Mouse (Mus musculus) testis, postnatal 14 days (tissue): Measurements from ENCODE around the gene Arsg.
"Not testable (repeated sequence)": the region's sequence is repeated elsewhere in the genome, so short reads cannot be mapped to it uniquely, and the experiment has no call there.

Experiments
- DNase-seq: peaks from one replicate; pipeline ENCODE4 v3.0.0; 2021; ENCODE audit warnings: low spot score

Gene Arsg

DNA sequence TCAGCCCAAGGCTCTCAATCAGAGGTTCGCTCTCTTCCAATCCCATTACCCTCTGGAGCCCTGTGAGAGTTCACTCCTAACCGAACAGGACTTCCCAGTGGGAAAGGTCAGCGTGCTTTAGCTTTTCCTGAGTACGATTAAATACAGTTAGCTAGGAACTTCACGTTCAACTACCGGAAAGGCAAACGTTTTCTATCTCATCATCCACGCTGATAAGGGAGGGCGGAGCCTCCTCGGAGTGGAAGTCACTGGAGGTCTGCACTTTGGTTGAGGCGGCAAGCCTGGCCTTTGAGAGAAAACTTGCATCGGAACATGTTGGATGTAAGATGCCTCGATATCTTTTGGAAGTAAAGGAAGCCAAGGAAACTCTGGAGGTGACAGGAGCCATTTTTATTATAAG lies 113.8 kb downstream of the Arsg start:
- no peak for DNase-seq

- DNase-seq, result no peak
Observed at GRCm38 (mm10) chr11:109587638-109588374, 114.6 kb downstream of the Arsg start.

- no peak for DNase-seq
Observed at GRCm38 (mm10) chr11:109590012-109590411, 116.8 kb downstream of the Arsg start.

DNA sequence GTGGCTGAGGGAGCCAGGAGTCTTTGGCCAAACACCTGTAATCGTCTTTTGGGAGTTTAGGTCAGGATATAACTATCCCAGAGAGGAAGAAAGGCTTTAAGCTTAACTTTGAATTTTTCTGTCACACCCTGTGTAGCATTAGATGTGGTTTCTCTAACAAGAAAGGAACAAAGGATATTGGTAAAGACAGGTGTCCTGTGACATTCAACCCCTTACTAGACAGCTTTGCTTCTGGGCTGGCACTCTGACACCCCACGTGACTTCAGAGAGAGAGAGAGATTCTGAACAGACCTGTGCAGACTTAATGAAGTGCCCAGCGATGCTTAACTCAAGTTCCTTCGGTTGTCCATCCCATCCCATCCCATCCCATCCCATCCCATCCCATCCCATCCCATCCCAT lies 118.3 kb downstream of the Arsg start:
- no peak for DNase-seq

DNA sequence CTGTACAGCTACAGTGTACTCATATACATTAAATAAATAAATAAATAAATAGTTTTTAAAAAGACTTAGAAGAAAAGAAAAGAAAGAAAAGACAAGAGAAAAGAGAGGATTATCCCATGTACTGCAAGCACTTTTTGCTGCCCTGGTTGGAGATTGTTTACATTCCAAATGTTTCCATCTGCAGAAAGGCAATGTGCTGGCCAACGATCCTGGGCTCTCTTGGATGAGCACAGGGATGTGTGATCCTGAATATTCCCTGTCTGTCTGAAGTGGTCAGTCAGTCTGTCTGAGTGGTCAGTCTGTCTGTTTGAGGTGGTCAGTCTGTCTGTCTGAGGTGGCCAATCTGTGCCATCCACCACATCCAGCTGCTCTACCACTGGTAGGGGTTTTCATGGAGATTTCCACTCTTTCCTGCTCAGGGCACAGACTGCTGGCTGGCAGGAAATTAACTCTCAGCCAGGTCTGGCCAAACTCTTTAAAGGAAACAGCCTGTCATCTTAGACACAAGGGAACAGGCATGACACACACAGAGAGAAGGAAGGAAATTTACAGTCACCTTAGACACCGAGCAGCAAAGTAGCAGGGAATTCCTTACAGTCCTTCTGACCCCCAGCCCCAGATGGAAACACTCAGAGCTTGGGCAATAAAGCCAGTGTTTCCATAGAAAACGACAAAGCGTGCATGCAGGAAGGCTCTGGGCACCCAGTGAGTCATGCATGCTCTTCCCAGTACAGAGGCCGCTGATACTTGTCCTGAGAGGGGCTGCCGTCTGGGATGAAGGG lies 120.2 kb downstream of the Arsg start:
- DNase-seq, result no peak

DNA sequence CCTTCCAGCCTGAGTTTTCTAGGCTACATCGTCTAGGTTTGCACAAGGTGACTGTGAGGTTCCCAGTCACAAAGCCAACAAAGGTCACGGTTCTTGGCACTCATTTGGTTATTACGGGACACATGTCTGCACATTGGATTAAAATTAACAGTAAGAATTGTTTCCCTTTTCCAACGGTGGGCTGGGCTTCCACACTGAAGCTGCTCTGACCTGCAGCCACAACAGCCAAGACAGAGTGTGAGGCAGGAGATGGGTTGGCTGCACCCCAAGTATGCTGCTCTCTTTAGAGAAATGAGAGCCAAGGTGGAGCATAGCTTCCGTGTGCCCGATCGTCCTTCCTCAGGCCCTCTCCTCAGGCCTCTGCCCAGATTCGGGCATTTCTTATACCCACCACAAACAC lies 121.6 kb downstream of the Arsg start:
- DNase-seq, result no peak

GRCm38 (mm10) chr11:109598778-109599570 lies 125.8 kb downstream of the Arsg start:
- no peak for DNase-seq

GRCm38 (mm10) chr11:109607600-109607999 lies 134.4 kb downstream of the Arsg start:
- no peak for DNase-seq

GRCm38 (mm10) chr11:109608976-109609625 lies 135.9 kb downstream of the Arsg start:
- DNase-seq, result no peak

DNA sequence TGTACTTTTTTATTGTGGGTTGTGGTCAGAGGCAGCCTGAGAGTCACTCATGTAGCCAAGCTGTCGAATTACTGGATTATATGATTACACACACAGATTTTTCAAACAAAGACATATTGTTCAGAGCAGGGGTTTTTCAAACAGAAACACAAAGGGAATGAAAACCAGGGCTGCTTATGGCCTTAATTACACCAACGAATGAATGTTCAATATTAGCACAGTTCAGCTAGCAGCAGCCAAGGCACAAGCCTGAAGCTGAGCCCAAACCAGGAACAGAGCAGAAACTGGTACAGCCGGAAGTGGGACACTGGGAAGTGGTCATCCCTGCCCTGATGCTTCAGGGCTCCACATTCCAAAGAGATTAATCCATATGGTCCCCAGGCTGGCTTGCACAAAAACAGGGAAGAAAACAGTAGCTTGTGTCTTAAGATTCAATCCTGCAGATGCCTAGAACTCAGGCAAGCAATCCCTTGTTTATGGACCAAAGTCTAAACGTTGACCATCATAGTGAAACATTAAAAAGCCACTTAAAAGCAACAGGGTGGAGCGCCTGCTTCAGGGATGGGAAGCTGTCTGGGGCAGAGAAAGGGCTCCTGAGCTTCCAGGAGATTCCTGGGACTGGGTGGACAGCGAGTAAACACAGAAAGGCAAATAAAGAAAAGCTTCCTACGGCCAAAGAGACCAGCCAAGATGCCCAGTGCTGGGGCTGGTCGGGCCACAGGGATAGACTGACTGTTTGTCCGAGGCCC lies 137.0 kb downstream of the Arsg start:
- DNase-seq, result no peak

- DNase-seq, result no peak
Observed at GRCm38 (mm10) chr11:109610795-109611302, 137.7 kb downstream of the Arsg start.

DNA sequence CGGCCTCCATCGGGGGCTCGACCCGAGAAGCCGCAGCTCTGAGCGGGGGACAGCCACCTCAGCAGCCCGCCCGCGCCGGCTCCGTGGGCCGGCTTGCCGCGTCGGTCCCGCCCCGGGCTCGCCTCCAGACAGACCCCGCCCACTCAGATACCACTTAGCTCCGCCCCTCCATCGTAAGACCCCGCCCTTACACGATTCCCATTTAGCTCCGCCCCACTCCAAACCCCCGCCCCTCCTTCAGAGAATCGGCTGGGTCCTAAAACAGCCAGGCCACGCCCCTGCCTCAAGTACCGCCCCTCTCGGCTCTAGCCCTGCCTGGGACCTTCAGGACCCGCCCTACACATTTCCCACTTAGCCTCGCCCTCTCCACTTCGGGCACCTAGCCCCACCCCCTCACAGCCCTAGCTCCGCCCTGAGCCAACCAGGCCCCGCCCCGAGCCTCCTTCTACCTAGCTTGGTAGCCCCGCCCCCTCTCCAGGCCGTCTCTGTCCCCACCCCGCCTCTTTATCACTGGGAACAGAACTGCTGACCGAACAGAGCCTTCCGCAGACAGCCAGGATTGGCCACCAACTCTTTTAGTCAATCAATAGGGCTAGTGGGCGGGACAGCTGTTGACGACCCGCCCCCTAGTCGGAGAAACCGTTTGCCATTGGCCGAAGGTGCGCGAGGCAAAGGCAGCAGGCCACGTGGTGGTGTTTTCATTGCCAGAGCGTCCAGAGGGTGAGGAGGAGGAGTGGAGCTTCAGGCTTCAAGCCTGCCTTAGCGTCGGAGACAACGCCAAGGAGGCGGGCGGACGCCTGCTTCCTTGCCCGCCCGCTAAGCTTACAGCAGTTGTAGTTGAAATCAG lies 138.4 kb downstream of the Arsg start, which contains the start of gene Wipi1:
Wipi1 (minus strand) TSS at position 665 of the 847 bp plus-strand sequence.
- peak; percentile 98 for DNase-seq

DNA sequence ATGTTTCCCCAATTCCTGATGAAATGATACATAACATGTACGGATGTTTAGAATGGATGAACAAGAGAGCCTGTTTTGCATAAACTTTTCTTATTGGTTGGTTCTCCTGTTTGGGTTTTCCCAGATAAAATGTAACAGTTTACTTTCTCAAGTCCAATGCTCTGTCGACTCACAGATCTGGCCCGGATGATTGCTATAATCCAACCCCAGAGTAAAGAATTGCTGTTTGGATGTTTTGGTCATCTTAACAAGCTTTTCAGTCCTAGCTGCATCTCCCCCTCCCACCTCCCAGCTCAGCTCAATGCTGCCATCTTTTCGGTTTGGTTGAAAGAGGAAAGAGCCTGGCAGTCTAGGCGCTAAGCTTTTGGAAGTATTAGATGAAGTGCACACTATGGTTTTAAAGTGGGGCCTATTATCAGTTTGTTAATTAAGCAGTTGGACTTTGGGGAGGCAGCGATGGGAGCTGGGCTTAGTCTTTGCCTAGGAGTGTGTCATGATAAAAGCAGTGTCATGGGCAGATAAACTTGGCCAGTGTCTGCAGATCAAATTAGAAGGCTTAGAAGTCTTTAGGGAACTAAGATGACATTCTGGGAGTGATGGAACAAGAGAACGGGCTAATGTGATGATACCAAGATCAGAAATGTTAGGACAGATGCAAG lies 139.8 kb downstream of the Arsg start:
- no peak for DNase-seq

DNA sequence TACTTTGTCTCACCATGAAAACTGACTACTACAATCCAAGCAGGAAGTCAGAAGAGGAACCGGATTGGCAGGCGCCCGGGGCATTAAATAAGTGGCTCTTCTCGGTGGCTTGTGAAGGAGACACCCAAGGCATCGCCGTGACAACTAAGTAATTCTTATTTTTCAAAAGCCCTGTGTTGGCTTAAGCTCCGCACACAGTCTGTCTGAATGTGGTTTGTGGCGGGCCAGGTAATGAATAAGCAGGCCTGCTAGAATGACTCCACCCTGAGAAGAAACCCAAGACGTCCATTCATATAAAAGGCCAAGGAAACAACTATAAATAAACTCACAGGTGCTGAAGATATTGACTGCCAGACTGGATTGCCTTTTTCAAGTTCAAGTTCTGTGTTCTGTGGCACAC lies 142.1 kb downstream of the Arsg start:
- no peak for DNase-seq

DNA sequence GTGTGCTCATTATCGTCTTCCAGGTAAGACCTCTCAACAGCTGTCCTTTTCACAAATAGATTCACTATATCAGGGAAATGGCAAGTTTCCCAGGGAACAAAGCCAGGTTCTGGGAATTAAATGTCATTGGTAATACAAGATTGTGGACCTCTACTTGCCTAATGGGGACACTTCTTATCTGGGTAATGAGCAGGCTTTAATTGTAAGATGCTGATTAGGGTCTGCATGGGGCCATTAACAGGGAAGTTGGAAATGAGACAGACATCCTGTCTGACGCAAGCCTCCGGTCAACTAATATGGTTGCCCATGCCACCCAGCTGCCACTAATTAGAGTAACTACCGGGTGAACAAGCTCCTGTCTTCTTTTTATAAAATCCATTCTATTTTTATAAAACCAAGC lies 143.2 kb downstream of the Arsg start:
- DNase-seq, result no peak

GRCm38 (mm10) chr11:109616766-109617165 lies 143.6 kb downstream of the Arsg start:
- DNase-seq, result no peak

GRCm38 (mm10) chr11:109619055-109619454 lies 145.9 kb downstream of the Arsg start:
- not testable (repeated sequence) for DNase-seq

- no peak for DNase-seq
Observed at GRCm38 (mm10) chr11:109620356-109620755, 147.2 kb downstream of the Arsg start.

DNA sequence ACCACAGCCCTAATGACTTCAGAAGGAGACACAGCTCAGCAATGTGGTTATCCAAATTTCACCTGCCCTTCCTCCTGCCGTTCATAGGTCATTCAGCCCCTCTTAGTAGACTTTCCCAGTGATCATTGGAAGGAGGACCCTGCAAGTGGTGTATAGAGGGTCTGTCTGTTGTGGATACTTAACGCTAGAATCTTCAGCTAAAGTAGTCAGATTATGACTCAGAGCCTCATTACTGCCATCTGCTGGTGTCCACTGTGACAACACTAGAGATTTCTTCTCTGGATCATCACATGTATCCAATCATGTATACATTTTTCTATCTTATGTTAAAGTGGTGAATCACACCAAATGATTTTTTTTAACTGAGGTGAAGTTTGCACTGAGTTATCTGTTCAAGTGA lies 148.0 kb downstream of the Arsg start:
- DNase-seq, result no peak
